Mouse (Mus musculus) limb, embryonic 11.5 days (tissue): ENCODE measurements at regions not wholly inside any gene's neighbourhood (a gene's known extent, or its start where the extent isn't known, plus 50 kb on each side); places are given as distances from the start of the nearest gene placed in this dataset.
A peak's percentile ranks its signal among the peaks of the same experiment; 100 is the strongest.

ENCODE experiments used
- ATAC-seq: fragments of 200-750 bp; cut with Nextera tagmentation; 2 replicates; pipeline ENCODE4 v1.8.0; 2017; ENCODE audit warnings: low read depth; ENCODE audit not compliant: insufficient number of reproducible peaks, low FRiP score, low TSS enrichment
- DNase-seq: peaks from one replicate; pipeline ENCODE4 v3.0.0-alpha.2; 2015; ENCODE audit warnings: low spot score
- H3K27ac ChIP-seq: fragments of 300-500 bp; sonication (generic); replicated peaks from 2 replicates; pipeline ENCODE4 v1.5.1; 2014; ENCODE audit warnings: low read depth, mild to moderate bottlenecking, low read length
- H3K27me3 ChIP-seq: fragments of 300-500 bp; sonication (generic); 2 replicates; pipeline ENCODE4 v1.6.1; 2014; ENCODE audit warnings: mild to moderate bottlenecking, low read length, mixed read lengths; ENCODE audit not compliant: control insufficient read depth, insufficient read depth
- H3K36me3 ChIP-seq: fragments of 300-500 bp; sonication (generic); 2 replicates; pipeline ENCODE4 v1.6.1; 2014; ENCODE audit warnings: mild to moderate bottlenecking, low read length, moderate library complexity, mixed read lengths; ENCODE audit not compliant: control insufficient read depth, insufficient read depth
- H3K4me1 ChIP-seq: fragments of 300-500 bp; sonication (generic); 2 replicates; pipeline ENCODE4 v1.6.1; 2014; ENCODE audit warnings: low read length, mixed read lengths; ENCODE audit not compliant: control insufficient read depth, insufficient read depth
- H3K4me2 ChIP-seq: fragments of 300-500 bp; sonication (generic); 2 replicates; pipeline ENCODE4 v1.6.1; 2014; ENCODE audit warnings: low read depth, mild to moderate bottlenecking, moderate library complexity; ENCODE audit not compliant: severe bottlenecking
- H3K4me3 ChIP-seq: fragments of 300-500 bp; sonication (generic); 2 replicates; pipeline ENCODE4 v1.5.1; 2014; ENCODE audit warnings: low read depth, low read length
- H3K9ac ChIP-seq: fragments of 300-500 bp; sonication (generic); 2 replicates; pipeline ENCODE4 v1.6.1; 2014; ENCODE audit warnings: mild to moderate bottlenecking, low read length
- H3K9me3 ChIP-seq: fragments of 300-500 bp; sonication (generic); 2 replicates; pipeline ENCODE4 v1.6.1; 2016; ENCODE audit warnings: low read length; ENCODE audit not compliant: control insufficient read depth
- WGBS: fragments of 180-500 bp; shearing (Covaris S2); extraction: QIAGEN DNeasy Blood & Tissue Kit; methylation state at CpG from one replicate; pipeline ENCODE4 v1.1.7; 2014; 5-methylcytosine and 5-hydroxymethylcytosine counted together

DNA sequence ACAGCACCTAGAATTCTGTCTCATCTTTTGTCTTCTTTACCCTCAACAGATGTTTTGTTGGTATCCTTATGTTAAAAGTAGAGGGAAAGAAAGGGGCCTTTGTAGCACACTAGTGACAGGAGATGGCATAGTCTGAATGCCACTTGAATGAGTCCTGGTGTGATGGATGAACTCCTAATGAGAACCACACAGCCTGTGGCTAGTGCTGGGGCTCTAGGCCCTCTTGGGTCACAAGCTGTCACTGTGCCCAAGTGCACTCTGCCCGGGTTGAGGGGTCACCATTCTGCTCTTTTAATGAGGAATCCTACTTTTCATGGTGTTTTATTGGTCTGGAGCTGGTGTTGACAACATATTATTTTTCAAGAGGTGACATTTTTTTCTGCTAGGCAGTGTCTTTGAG, 355.0 kb upstream of the Nrp1 start:
- H3K4me1 ChIP-seq: peaks cover 7% of the 10 kb centered on the region
- no peak overlapping the region for H3K4me2 ChIP-seq
- no peaks in the 10 kb centered on the region for H3K9me3 ChIP-seq
- no peak overlapping the region for H3K27ac ChIP-seq
- H3K36me3 ChIP-seq: no peaks in the 10 kb centered on the region
- no peaks in the 10 kb centered on the region for H3K27me3 ChIP-seq
- no peak overlapping the region for H3K4me3 ChIP-seq
- H3K9ac ChIP-seq: no peak overlapping the region
- WGBS: 4% methylated on average over 1 of the region's 1 CpGs
- DNase-seq: peak; percentile 31
- ATAC-seq: no peak

GRCm38 (mm10) chr8:128003881-128004286, 354.5 kb upstream of the Nrp1 start:
- DNase-seq (no peak), ATAC-seq (no peak)
- no peaks in the 10 kb centered on the region for H3K9me3 ChIP-seq
- peaks cover 7% of the 10 kb centered on the region for H3K4me1 ChIP-seq
- WGBS: 19% methylated on average over 3 of the region's 3 CpGs
- H3K36me3 ChIP-seq: no peaks in the 10 kb centered on the region
- H3K4me3 ChIP-seq: no peak overlapping the region
- no peak overlapping the region for H3K9ac ChIP-seq
- no peak overlapping the region for H3K27ac ChIP-seq
- no peaks in the 10 kb centered on the region for H3K27me3 ChIP-seq
- no peak overlapping the region for H3K4me2 ChIP-seq

DNA sequence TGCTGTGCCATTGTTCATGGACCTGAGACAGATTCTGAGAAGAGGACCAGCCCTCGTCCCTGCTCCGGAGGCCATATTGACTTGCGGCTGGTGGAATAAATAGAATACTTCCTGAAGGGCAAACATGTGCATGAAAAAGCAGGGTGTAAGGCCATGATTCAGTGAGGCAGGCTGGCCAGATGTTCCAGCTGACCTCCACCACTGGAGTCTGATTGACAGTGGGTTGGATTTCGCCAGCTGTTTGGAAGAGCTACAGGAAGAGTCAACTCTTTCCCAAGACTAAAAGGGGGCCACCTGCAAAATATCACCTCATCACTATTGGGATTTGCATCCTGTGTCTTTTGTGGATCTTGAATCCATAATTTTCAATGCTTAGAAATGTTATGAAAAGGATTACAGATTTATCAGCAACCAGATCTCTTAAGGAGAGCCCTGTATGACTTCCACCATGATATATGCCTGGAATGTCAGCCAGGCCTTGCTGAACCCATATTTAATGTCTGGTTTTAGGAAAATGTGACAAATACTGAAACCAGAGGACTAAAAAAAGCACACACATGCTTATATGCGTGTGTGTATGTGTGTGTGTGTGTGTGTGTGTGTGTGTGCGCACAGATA, 348.9 kb upstream of the Nrp1 start:
- H3K9me3 ChIP-seq: no peaks in the 10 kb centered on the region
- no peaks in the 10 kb centered on the region for H3K4me1 ChIP-seq
- no peak overlapping the region for H3K4me2 ChIP-seq
- no peak overlapping the region for H3K4me3 ChIP-seq
- ATAC-seq (no peak), DNase-seq (peak; percentile 33)
- H3K27ac ChIP-seq: no peak overlapping the region
- H3K9ac ChIP-seq: no peak overlapping the region
- H3K27me3 ChIP-seq: no peaks in the 10 kb centered on the region
- no peaks in the 10 kb centered on the region for H3K36me3 ChIP-seq
- 79% methylated on average over 6 of the region's 6 CpGs for WGBS

DNA sequence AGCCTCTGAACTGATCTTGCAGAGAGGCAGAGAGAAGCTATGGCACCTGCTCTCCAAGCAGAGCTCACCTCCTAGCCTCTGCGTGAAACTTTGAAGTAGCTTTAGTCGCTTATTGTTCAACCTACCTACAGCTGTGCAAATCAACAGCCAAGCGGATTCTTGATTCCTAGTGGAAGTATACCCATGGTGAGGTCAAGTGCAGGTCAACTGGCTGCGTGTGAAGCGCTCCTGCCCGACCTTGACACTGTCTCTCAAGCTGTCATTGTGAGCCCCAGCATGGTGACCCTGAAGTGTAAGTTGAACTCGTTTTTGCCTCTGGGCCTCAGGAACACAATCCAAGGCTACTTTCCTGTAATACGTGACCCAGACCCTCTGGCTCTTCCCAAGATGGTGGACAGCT, 341.2 kb upstream of the Nrp1 start:
- H3K4me3 ChIP-seq: no peak overlapping the region
- no peak overlapping the region for H3K9ac ChIP-seq
- no peak for ATAC-seq
- no peak for DNase-seq
- no peaks in the 10 kb centered on the region for H3K27me3 ChIP-seq
- no peak overlapping the region for H3K27ac ChIP-seq
- 66% methylated on average over 8 of the region's 8 CpGs for WGBS
- H3K36me3 ChIP-seq: no peaks in the 10 kb centered on the region
- H3K4me2 ChIP-seq: no peak overlapping the region
- H3K4me1 ChIP-seq: no peaks in the 10 kb centered on the region
- H3K9me3 ChIP-seq: no peaks in the 10 kb centered on the region

- no peak for ATAC-seq
- Histone ChIP-seq H3K27me3 (no peaks in the 10 kb centered on the region), H3K9ac (no peak overlapping the region), H3K4me3 (no peak overlapping the region), H3K9me3 (no peaks in the 10 kb centered on the region), H3K27ac (no peak overlapping the region), H3K4me1 (peaks cover 2% of the 10 kb centered on the region; the same call in 1 of the 2 replicates), H3K4me2 (no peak overlapping the region), H3K36me3 (no peaks in the 10 kb centered on the region)
- DNase-seq: no peak
- WGBS: 58% methylated on average over 2 of the region's 2 CpGs
Observed at GRCm38 (mm10) chr8:128023661-128024060, 334.7 kb upstream of the Nrp1 start.

DNA sequence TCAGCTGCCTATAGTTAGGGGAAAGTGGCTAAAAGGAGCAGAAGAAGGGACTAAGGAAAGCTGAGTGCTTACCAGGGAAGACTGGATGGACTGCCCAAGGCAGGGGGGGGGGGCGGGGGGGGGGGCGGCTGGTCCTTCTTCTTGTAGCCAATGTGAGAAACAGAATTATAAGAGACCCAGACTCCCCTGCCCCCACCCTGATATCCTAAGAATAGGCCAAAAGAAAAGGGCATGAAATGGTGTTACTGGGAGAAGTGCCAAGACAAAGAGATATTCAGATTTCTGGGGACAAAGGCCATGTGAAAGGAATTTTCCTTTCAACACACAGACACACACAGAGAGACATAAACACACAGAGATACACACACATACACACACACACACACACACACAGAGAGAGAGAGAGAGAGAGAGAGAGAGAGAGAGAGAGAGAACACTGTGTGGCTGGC, 333.6 kb upstream of the Nrp1 start:
- Histone ChIP-seq H3K4me2 (no peak overlapping the region), H3K27me3 (no peaks in the 10 kb centered on the region), H3K36me3 (no peaks in the 10 kb centered on the region), H3K9me3 (no peaks in the 10 kb centered on the region), H3K27ac (no peak overlapping the region), H3K9ac (no peak overlapping the region), H3K4me1 (peaks cover 2% of the 10 kb centered on the region; the same call in 1 of the 2 replicates), H3K4me3 (no peak overlapping the region)
- WGBS: 72% methylated on average over 2 of the region's 2 CpGs
- no peak for DNase-seq
- no peak for ATAC-seq

- Histone ChIP-seq H3K27me3 (no peaks in the 10 kb centered on the region), H3K36me3 (no peaks in the 10 kb centered on the region), H3K9ac (no peak overlapping the region), H3K4me3 (no peak overlapping the region), H3K4me2 (no peak overlapping the region), H3K27ac (no peak overlapping the region), H3K9me3 (no peaks in the 10 kb centered on the region), H3K4me1 (peaks cover 2% of the 10 kb centered on the region; the same call in 1 of the 2 replicates)
- ATAC-seq: peak; percentile 47
- peak; percentile 45 for DNase-seq
- WGBS: 56% methylated on average over 7 of the region's 7 CpGs
Observed at GRCm38 (mm10) chr8:128025251-128025856, 333.1 kb upstream of the Nrp1 start.

DNA sequence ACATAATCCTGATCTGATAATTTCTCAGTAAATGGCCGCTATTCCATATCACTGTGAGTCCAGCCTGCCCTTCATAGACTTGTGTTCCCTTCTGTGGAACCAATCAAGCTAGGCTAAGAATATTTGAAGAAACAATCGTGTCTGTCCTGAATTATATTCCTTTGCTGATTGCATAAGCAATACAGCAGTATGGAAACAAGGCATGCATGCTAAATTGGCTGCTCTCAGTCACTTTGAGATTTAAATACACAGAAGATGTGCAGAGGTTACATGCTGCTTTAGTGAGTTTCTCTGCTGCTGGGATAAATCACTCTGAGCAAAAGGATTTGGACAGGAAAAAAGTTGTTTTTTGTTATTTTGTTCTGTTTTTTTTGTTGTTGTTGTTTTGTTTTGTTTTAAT, 331.4 kb upstream of the Nrp1 start:
- no peaks in the 10 kb centered on the region for H3K36me3 ChIP-seq
- WGBS: 82% methylated on average over 2 of the region's 2 CpGs
- no peak overlapping the region for H3K27ac ChIP-seq
- peaks cover 2% of the 10 kb centered on the region; the same call in 1 of the 2 replicates for H3K4me1 ChIP-seq
- H3K4me3 ChIP-seq: no peak overlapping the region
- H3K27me3 ChIP-seq: no peaks in the 10 kb centered on the region
- H3K9ac ChIP-seq: no peak overlapping the region
- H3K9me3 ChIP-seq: no peaks in the 10 kb centered on the region
- no peak for DNase-seq
- H3K4me2 ChIP-seq: no peak overlapping the region
- ATAC-seq: no peak
